Mouse (Mus musculus) MEL (cell line): ENCODE data around the gene Igf1r. TPM values are rescaled to one million over a fixed set of nuclear protein-coding genes. Genes with fewer than 3 reads are reported as not detected.

Experiments used
- DNase-seq: peaks from one replicate; pipeline ENCODE4 v3.0.0; 2011; ENCODE audit warnings: low read depth, low spot score
- H3K27ac ChIP-seq: 2 replicates; pipeline ENCODE4 v1.5.1; 2012; ENCODE audit warnings: low read depth, mild to moderate bottlenecking, control low read depth, low read length, moderate library complexity; ENCODE audit not compliant: control insufficient read depth
- H3K27me3 ChIP-seq, 2 experiments: fragments of 150-350 bp in 1 of 2; sonication (generic) in 1 of 2; 2 replicates each; pipeline ENCODE4 v1.6.1; 2012; ENCODE audit warnings: low read length in 2 of 2, mild to moderate bottlenecking in 2 of 2, improper control_type of control experiment in 1 of 2, moderate library complexity in 1 of 2; ENCODE audit not compliant: insufficient read depth in 2 of 2, control insufficient read depth in 1 of 2
- H3K36me3 ChIP-seq, 2 experiments: 2 replicates each; pipeline ENCODE4 v1.6.1; 2012 to 2014; ENCODE audit warnings: low read length in 2 of 2, improper control_type of control experiment in 1 of 2, inconsistent platforms in 1 of 2, mild to moderate bottlenecking in 1 of 2; ENCODE audit not compliant: insufficient read depth in 2 of 2, control insufficient read depth in 1 of 2
- H3K4me1 ChIP-seq, 2 experiments: fragments of 150-350 bp in 1 of 2; sonication (generic) in 1 of 2; 2 replicates each; pipeline ENCODE4 v1.6.1; 2012; ENCODE audit warnings: low read length in 2 of 2, improper control_type of control experiment in 1 of 2, mild to moderate bottlenecking in 1 of 2; ENCODE audit not compliant: insufficient read depth in 2 of 2, control insufficient read depth in 1 of 2
- H3K4me3 ChIP-seq, 2 experiments: fragments of 150-350 bp in 1 of 2; sonication (generic) in 1 of 2; 2 replicates each; pipeline ENCODE4 v1.5.1; 2012; ENCODE audit warnings: low read depth in 2 of 2, low read length in 2 of 2, mild to moderate bottlenecking in 2 of 2, moderate library complexity in 2 of 2, control low read depth in 1 of 2, improper control_type of control experiment in 1 of 2; ENCODE audit not compliant: control insufficient read depth in 1 of 2, insufficient read depth in 1 of 2
- H3K79me2 ChIP-seq: 2 replicates; pipeline ENCODE4 v1.6.1; 2012; ENCODE audit warnings: mild to moderate bottlenecking, low read length, moderate library complexity; ENCODE audit not compliant: control insufficient read depth, poor library complexity, insufficient read depth
- H3K9ac ChIP-seq: 2 replicates; pipeline ENCODE4 v1.6.1; 2012; ENCODE audit warnings: low read depth, mild to moderate bottlenecking, control low read depth, low read length, moderate library complexity; ENCODE audit not compliant: control insufficient read depth, poor library complexity, severe bottlenecking
- H3K9me3 ChIP-seq: fragments of 150-350 bp; sonication (generic); replicated peaks from 2 replicates; pipeline ENCODE4 v1.6.1; 2012; ENCODE audit warnings: mild to moderate bottlenecking, low read length, improper control_type of control experiment, moderate library complexity; ENCODE audit not compliant: insufficient read depth
- BHLHE40 ChIP-seq: IDR thresholded peaks from 2 replicates; pipeline ENCODE4 v1.6.1; 2012; ENCODE audit warnings: low read depth, mild to moderate bottlenecking, inconsistent platforms, low read length, improper control_type of control experiment, borderline replicate concordance
- CHD2 ChIP-seq: IDR thresholded peaks from 2 replicates; pipeline ENCODE4 v1.6.1; 2011; ENCODE audit warnings: low read length, improper control_type of control experiment
- CTCF ChIP-seq, 3 experiments: IDR thresholded peaks in 2 of 3; conservative IDR thresholded peaks in 1 of 3; 2 replicates each; pipeline ENCODE4 v1.5.1; 2011 to 2012; ENCODE audit warnings: low read length in 3 of 3, low read depth in 2 of 3, mild to moderate bottlenecking in 2 of 3, improper control_type of control experiment in 1 of 3, inconsistent platforms in 1 of 3, mixed read lengths in 1 of 3, moderate library complexity in 1 of 3; ENCODE audit not compliant: control insufficient read depth in 1 of 3, insufficient read depth in 1 of 3, poor library complexity in 1 of 3, severe bottlenecking in 1 of 3
- E2F4 ChIP-seq: IDR thresholded peaks from 2 replicates; pipeline ENCODE4 v1.6.1; 2011; ENCODE audit warnings: low read depth, low read length, improper control_type of control experiment, borderline replicate concordance
- ELF1 ChIP-seq: IDR thresholded peaks from 2 replicates; pipeline ENCODE4 v1.6.1; 2014; ENCODE audit warnings: low read depth, mild to moderate bottlenecking, inconsistent platforms, low read length, improper control_type of control experiment, moderate library complexity
- HCFC1 ChIP-seq: IDR thresholded peaks from 2 replicates; pipeline ENCODE4 v1.6.1; 2012; ENCODE audit warnings: low read depth, mild to moderate bottlenecking, inconsistent platforms, low read length, improper control_type of control experiment, moderate library complexity
- JUND ChIP-seq: IDR thresholded peaks from 2 replicates; pipeline ENCODE4 v1.6.1; 2011; ENCODE audit warnings: low read depth, mild to moderate bottlenecking, improper control_type of control experiment, low read length
- KAT2A ChIP-seq: conservative IDR thresholded peaks from 2 replicates; pipeline ENCODE4 v1.6.1; 2012; ENCODE audit warnings: low read depth, low read length, improper control_type of control experiment, inconsistent platforms
- MAFK ChIP-seq: IDR thresholded peaks from 2 replicates; pipeline ENCODE4 v1.6.1; 2011; ENCODE audit warnings: low read depth, mild to moderate bottlenecking, low read length, improper control_type of control experiment, borderline replicate concordance
- MAX ChIP-seq: IDR thresholded peaks from 2 replicates; pipeline ENCODE4 v1.6.1; 2011; ENCODE audit warnings: low read length, improper control_type of control experiment
- MAZ ChIP-seq: IDR thresholded peaks from 2 replicates; pipeline ENCODE4 v1.6.1; 2012; ENCODE audit warnings: low read depth, mild to moderate bottlenecking, inconsistent platforms, low read length, improper control_type of control experiment
- MXI1 ChIP-seq: IDR thresholded peaks from 2 replicates; pipeline ENCODE4 v1.6.1; 2011; ENCODE audit warnings: mild to moderate bottlenecking, low read depth, low read length, improper control_type of control experiment
- MYC ChIP-seq: IDR thresholded peaks from 2 replicates; pipeline ENCODE4 v1.6.1; 2011; ENCODE audit warnings: low read depth, mild to moderate bottlenecking, low read length, improper control_type of control experiment, moderate library complexity
- NELFE ChIP-seq: IDR thresholded peaks from 2 replicates; pipeline ENCODE4 v1.6.1; 2011; ENCODE audit warnings: low read depth, low read length, improper control_type of control experiment
- NRF1 ChIP-seq: IDR thresholded peaks from 2 replicates; pipeline ENCODE4 v1.6.1; 2014; ENCODE audit warnings: low read depth, mild to moderate bottlenecking, inconsistent platforms, low read length, improper control_type of control experiment, moderate library complexity; ENCODE audit not compliant: poor library complexity, insufficient read depth, severe bottlenecking
- POLR2A ChIP-seq, 2 experiments: IDR thresholded peaks; 2 replicates each; pipeline ENCODE4 v1.6.1; 2011 to 2012; ENCODE audit warnings: low read length in 2 of 2, mild to moderate bottlenecking in 2 of 2, control low read depth in 1 of 2, improper control_type of control experiment in 1 of 2, low read depth in 1 of 2, moderate library complexity in 1 of 2; ENCODE audit not compliant: control insufficient read depth in 1 of 2, insufficient read depth in 1 of 2, poor library complexity in 1 of 2
- POLR2AphosphoS2 ChIP-seq: IDR thresholded peaks from 2 replicates; pipeline ENCODE4 v1.6.1; 2011; ENCODE audit warnings: low read length, improper control_type of control experiment
- RAD21 ChIP-seq: IDR thresholded peaks from 2 replicates; pipeline ENCODE4 v1.6.1; 2011; ENCODE audit warnings: mild to moderate bottlenecking, low read depth, low read length, improper control_type of control experiment
- TAL1 ChIP-seq: IDR thresholded peaks from 2 replicates; pipeline ENCODE4 v1.6.1; 2012; ENCODE audit warnings: mild to moderate bottlenecking, inconsistent platforms, low read length, moderate library complexity, mixed read lengths
- TBP ChIP-seq: IDR thresholded peaks from 2 replicates; pipeline ENCODE4 v1.8.0; 2011; ENCODE audit warnings: low read depth, low read length, improper control_type of control experiment
- TCF12 ChIP-seq: IDR thresholded peaks from 2 replicates; pipeline ENCODE4 v1.6.1; 2014; ENCODE audit warnings: low read depth, mild to moderate bottlenecking, inconsistent platforms, low read length, improper control_type of control experiment, moderate library complexity
- UBTF ChIP-seq: IDR thresholded peaks from 2 replicates; pipeline ENCODE4 v1.6.1; 2012; ENCODE audit warnings: low read depth, mild to moderate bottlenecking, inconsistent platforms, low read length, improper control_type of control experiment, moderate library complexity, borderline replicate concordance; ENCODE audit not compliant: insufficient read depth
- USF1 ChIP-seq: IDR thresholded peaks from 2 replicates; pipeline ENCODE4 v1.6.1; 2014; ENCODE audit warnings: low read depth, mild to moderate bottlenecking, inconsistent platforms, low read length, improper control_type of control experiment, moderate library complexity
- USF2 ChIP-seq, 2 experiments: IDR thresholded peaks; 2 replicates each; pipeline ENCODE4 v1.6.1; 2011 to 2012; ENCODE audit warnings: improper control_type of control experiment in 2 of 2, low read length in 2 of 2, borderline replicate concordance in 1 of 2, inconsistent platforms in 1 of 2, low read depth in 1 of 2, mild to moderate bottlenecking in 1 of 2; ENCODE audit not compliant: insufficient read depth in 1 of 2
- ZC3H11A ChIP-seq: IDR thresholded peaks from 2 replicates; pipeline ENCODE4 v1.6.1; 2012; ENCODE audit warnings: low read depth, mild to moderate bottlenecking, inconsistent platforms, low read length, improper control_type of control experiment
- ZKSCAN1 ChIP-seq: IDR thresholded peaks from 2 replicates; pipeline ENCODE4 v1.6.1; 2012; ENCODE audit warnings: low read depth, mild to moderate bottlenecking, inconsistent platforms, low read length, improper control_type of control experiment, moderate library complexity
- ZMIZ1 ChIP-seq: IDR thresholded peaks from 2 replicates; pipeline ENCODE4 v1.6.1; 2012; ENCODE audit warnings: low read depth, mild to moderate bottlenecking, inconsistent platforms, low read length, improper control_type of control experiment, moderate library complexity
- ZNF384 ChIP-seq: IDR thresholded peaks from 2 replicates; pipeline ENCODE4 v1.6.1; 2012; ENCODE audit warnings: low read depth, mild to moderate bottlenecking, inconsistent platforms, low read length, improper control_type of control experiment
- polyA plus RNA-seq, 2 experiments: library from polyadenylated mRNA; stranded (reverse) in 1 of 2; unstranded in 1 of 2; fragments of >175 nt in 1 of 2; fragments of >200 nt in 1 of 2; gene quantifications; 2 replicates each; pipeline versions ENCODE4 v1.2.1 to v1.2.4; 2012; ENCODE audit warnings: low replicate concordance in 2 of 2, low read depth in 1 of 2; ENCODE audit not compliant: insufficient read length in 2 of 2, insufficient read depth in 1 of 2, missing spikeins in 1 of 2
- total RNA-seq: library from RNA; depleted of rRNA; stranded (reverse); fragments of 300-350 nt; gene quantifications from 2 replicates; pipeline ENCODE4 v1.2.3, GENCODE M21; 2012

Igf1r gene
- total and polyA plus RNA-seq, 3 experiments, result 11.8 to 11.9 TPM; not detected in 1

DNA sequence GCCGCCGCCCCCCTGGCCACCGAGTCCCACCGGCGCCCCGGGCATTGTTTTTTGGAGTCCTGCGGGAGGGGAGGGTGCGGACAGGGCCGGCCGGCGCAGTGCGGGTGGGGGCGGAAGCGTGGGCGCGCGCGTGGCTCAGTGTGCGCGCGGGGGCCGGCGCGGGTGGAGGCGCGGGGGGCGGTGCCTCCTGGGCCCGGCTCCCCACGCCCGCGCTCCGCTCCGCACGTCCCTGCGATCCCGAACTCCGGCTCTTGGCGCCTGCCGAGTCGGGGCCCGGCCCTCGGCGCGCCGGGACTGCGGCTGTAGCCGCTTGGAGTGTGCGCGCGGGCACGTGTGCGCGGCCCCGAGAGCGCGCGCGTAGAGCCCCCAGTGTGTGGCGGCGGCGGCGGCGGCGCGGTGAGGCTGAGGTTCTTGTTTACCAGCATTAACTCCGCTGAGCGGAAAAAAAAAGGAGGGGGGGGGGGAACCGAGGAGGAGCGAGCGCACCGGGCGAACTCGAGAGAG, 1.0 kb upstream of the Igf1r start:
- Histone ChIP-seq H3K79me2 (peaks cover 31% of the 10 kb centered on the region), H3K4me1 (peaks cover 2 to 8% of the 10 kb centered on the region in 2 experiments; a peak in 3 of 4 replicates), H3K36me3 (peaks cover 0 to 9% of the 10 kb centered on the region in 2 experiments; a peak in 2 of 4 replicates), H3K9ac (peak overlapping the region; percentile 92)
- 0 out of 2 replicates have a peak, but pooled peaks have one; percentile 34 for TF ChIP-seq TCF12
- TF ChIP-seq MAZ, result peak; percentile 67
- no peak for TF ChIP-seq KAT2A
- no peak for TF ChIP-seq TBP
- 0 out of 2 replicates have a peak, but pooled peaks have one; percentile 23 for TF ChIP-seq MAX
- TF ChIP-seq ZKSCAN1, result no peak
- no peak for TF ChIP-seq USF2 (IDR thresholded peaks at IDR 0.05; ENCODE audit: borderline replicate concordance in 1 of 2, insufficient read depth in 1 of 2, low read depth in 1 of 2, low read length in 2 of 2)
- TF ChIP-seq NRF1, result peak; percentile 53; the same call in 1 of the 2 replicates
- no peak for TF ChIP-seq MAFK
- peak; percentile 60; the same call in 1 of the 2 replicates for TF ChIP-seq HCFC1
- no peak for TF ChIP-seq POLR2AphosphoS2
- TF ChIP-seq MYC, result no peak
- TF ChIP-seq CHD2, result no peak
- TF ChIP-seq USF1, result peak; percentile 64; the same call in 1 of the 2 replicates
- no peak for TF ChIP-seq CTCF (IDR thresholded peaks at IDR 0.05 in 2 of 3, conservative IDR thresholded peaks at IDR 0.05 in 1 of 3; ENCODE audit: control insufficient read depth in 1 of 3, insufficient read depth in 1 of 3, low read depth in 2 of 3, low read length in 3 of 3, poor library complexity in 1 of 3, severe bottlenecking in 1 of 3)
- TF ChIP-seq TAL1, result no peak
- TF ChIP-seq ELF1, result 0 out of 2 replicates have a peak, but pooled peaks have one; percentile 12
- TF ChIP-seq ZMIZ1, result no peak
- no peak for TF ChIP-seq ZC3H11A
- 0 out of 2 replicates have a peak, but pooled peaks have one; percentile 7 for TF ChIP-seq NELFE
- no peak for TF ChIP-seq E2F4
- peak; percentile 71 for TF ChIP-seq MXI1
- no peak for TF ChIP-seq UBTF
- 0 out of 4 replicates have a peak, but pooled peaks of 1 of the 2 experiments have one; percentile 28 for TF ChIP-seq POLR2A (IDR thresholded peaks at IDR 0.05; ENCODE audit: control insufficient read depth in 1 of 2, insufficient read depth in 1 of 2, low read depth in 1 of 2, low read length in 2 of 2, poor library complexity in 1 of 2)
- peak; percentile 81; the same call in 1 of the 2 replicates for TF ChIP-seq BHLHE40
- TF ChIP-seq RAD21, result no peak
- no peak; the same call in 1 of the 2 replicates for TF ChIP-seq ZNF384
- no peak for TF ChIP-seq JUND
- TF ChIP-seq, all 39 proteins: peak for 11
- Histone ChIP-seq H3K9me3 (no peaks in the 10 kb centered on the region), H3K4me3 (peak overlapping the region; percentile 95 to 99), H3K27ac (peak overlapping the region; percentile 71), H3K27me3 (peaks cover 3 to 12% of the 10 kb centered on the region in 2 experiments; a peak in 3 of 4 replicates)
- peak; percentile 94 for DNase-seq
